Mouse (Mus musculus) gastrocnemius, adult 8-10 months (tissue): ENCODE data around the gene Arhgap27. TPM values are rescaled to one million over a fixed set of nuclear protein-coding genes. Genes with fewer than 3 reads are reported as not detected.
"Not testable (repeated sequence)": the region's sequence is repeated elsewhere in the genome, so short reads cannot be mapped to it uniquely, and the experiment has no call there.

Experiments
- DNase-seq, 2 experiments: peaks; one replicate each; pipeline ENCODE4 v3.0.0; 2022; ENCODE audit warnings: low spot score in 2 of 2
- total RNA-seq, 4 experiments: library from RNA; stranded (reverse); gene quantifications; 2 replicates each; pipeline ENCODE4 v1.2.4; 2022

Arhgap27 gene
- total RNA-seq, 4 experiments from 2014 or later: 2.5 to 4.7 (median 4.4) TPM

GRCm38 (mm10) chr11:103304525-103304924 lies 59.0 kb downstream of the Arhgap27 start:
- DNase-seq: no peak

DNA sequence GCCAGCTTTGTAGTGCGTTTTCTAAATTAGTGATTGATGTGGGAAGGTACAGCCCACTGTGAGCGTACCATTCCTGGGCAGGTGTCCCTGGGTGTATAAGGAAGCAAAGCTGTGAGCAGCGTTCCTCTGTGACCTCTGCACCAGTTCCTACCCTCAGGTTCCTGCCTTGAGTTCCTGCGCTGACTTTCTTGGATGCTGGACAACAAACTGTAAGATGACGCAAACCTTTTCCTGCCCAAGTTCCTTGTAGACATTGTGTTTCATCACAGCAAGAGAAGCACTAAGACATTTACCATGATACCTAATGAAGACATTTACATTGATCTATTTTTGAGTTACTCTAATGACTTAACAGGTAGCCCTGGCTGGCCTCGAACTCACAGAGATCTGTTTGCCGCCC lies 68.7 kb downstream of the Arhgap27 start:
- no peak for DNase-seq

- no peak for DNase-seq
Measured at GRCm38 (mm10) chr11:103294066-103294465, 69.4 kb downstream of the Arhgap27 start.

DNA sequence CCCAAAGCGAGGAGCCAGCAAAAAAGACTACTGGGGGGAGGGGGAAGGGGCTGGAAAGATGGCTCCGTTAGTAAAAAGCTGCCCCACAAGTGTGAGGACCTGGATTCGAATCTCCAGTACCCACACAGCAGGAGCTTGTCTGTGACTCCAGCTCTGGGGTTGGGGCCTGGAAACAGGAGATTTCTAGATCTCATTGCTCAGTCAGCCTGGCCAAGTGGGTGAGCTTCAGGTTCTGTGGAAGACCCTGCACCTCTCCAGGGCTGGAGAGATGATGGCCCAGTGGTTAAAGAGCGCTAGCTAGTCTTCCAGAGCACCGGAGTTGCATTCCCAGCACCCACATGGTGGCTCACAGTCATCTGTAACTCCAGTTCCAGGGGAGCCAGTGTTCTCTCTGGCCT lies 70.6 kb downstream of the Arhgap27 start:
- DNase-seq: no peak

DNA sequence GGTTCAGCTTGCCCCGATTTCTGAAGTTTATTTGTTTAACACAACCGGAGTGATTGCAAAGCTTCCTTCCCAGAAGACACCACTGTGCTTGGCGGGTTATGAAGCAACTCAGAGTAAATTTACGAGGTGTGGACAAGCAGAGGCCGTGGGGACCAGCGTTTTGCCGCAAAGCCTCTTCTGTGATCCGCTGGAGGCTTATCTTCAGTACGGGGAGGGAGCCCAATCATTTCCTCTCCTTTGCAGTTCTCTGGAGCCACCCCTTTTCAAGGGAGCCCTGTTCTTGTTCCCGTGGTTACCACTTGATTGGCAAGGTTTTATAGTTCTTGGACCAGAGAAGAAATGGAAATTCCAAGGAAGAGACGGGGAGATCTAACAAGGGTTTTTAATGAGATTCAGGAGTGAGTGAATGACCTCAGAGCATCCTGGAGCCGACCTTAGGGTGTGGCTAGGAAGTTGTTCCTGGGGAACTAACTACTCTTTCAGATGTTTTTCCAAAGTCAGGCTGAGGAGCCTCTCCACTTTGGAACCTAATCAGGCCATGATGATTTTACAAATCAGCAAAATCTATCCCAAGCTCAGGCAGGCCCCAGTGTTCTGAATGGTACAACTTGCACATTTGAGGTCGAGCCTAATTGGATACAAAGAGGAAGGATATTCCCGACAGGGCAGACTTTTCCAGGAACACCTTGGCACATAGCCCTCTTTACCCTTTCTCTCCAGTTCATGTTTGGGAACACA lies 71.2 kb downstream of the Arhgap27 start:
- peak; percentile 69 to 74 for DNase-seq

DNA sequence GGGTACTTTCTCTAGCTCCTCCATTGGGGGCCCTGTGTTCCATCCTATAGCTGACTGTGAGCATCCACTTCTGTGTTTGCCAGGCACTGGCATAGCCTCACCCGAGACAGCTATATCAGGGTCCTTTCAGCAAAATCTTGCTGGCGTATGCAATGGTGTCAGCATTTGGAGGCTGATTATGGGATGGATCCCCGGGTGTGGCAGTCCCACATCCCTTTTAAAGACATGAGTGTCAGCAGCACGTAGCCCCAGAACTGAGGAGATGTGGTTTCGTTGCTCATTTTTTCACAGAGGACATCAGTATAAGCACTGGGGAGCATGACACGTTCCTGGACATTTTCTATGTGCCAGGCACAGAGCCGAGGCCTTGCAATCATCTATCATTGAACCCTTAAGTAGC lies 72.7 kb downstream of the Arhgap27 start:
- DNase-seq: not testable (repeated sequence)

- DNase-seq: peak in 1 of 2 experiments; percentile 38
Measured at GRCm38 (mm10) chr11:103288291-103288963, 75.1 kb downstream of the Arhgap27 start.

DNA sequence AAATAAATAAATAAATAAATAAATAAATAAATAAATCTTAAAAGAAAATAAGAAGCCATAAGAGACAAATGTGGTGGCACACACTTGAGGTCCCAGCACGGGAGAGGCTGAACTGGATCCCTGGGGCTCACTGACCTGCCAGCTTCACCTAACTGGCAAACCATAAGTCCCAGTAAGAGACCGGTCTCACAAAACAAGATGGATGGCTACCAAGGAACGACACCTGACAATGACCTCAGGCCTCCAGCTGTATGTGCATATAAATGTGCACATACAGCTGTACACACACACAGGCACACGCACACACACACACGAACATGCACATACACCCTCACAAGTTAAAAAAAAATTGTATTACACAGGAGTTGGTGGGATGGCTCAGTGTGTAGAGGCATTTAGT lies 76.6 kb downstream of the Arhgap27 start:
- no peak for DNase-seq

DNA sequence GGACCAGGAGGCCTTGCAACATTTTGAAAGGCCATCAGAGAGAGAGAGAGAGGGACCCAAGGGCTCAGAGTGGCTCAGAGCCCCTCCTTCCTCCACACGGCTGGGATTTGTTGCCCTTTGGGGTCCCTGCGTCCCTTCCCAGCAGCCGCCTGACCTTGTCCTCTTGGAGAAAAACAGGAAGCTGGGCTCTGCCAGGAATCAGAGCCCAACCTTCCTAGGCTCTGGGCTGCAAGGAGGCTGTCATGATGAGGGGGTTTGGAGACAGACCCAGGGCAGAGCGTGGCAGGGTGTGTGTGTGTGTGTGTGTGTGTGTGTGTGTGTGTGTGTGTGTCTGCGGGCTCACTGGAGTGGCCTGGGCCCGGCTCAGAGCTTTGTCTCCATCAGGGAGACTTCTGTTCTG lies 77.5 kb downstream of the Arhgap27 start:
- peak in 1 of 2 experiments; percentile 26 for DNase-seq

DNA sequence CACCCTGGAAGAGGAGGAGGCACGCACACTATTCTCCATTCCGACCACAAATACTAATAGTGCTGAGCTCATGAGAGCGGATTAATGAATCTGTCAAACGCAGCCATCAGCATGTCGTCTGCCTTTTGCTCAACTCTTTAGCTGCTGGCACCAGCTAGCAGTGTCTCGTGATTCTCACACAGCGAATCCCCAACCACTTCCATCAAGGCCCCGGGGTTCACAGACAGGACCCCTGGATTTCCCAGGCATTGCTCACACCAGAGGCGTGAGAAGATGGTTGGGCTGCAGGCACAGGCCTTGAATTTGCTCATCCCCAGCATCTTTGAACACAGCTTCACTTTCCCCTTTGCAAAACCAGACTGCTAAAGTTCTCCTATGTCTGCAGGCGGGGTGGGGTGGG lies 78.2 kb downstream of the Arhgap27 start:
- no peak for DNase-seq

DNA sequence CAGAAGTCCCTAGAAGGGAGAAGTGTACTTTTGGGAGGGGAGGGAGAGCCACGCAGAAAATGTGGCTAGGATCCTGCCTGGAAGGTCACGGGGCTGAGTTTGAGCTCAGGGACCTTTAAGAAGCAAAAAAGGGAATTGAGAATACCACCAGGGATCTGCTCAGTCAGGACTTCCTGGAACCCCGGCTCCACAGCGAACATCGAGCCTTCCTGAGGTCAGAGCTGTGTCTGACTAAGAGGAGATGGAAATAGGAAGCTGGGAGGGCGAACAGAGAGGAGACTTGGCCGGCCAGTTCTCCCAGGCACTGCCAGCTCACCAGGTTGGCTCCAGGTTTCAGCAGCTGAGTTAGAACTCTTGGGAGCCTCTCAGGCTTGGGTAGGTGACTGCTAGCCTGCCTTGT lies 81.7 kb downstream of the Arhgap27 start:
- DNase-seq: peak in 1 of 2 experiments; percentile 17

Other genes with a start within 250 kb of the Arhgap27 start
- gene Hexim1, start 247.5 kb downstream of the Arhgap27 start, total RNA-seq: 10 to 100 TPM; 15.1 to 25.6 (median 18.7) TPM
- gene Hexim2, start 231.3 kb downstream of the Arhgap27 start, total RNA-seq: 1 to 10 TPM; 1.7 to 4.0 (median 2.8) TPM
- gene Fmnl1, start 192.6 kb downstream of the Arhgap27 start, total RNA-seq: 1 to 10 TPM; 2.2 to 3.9 (median 3.5) TPM
- not detected for gene 1700023F06Rik, start 155.1 kb downstream of the Arhgap27 start, total RNA-seq
- gene Spata32, start 145.3 kb downstream of the Arhgap27 start, total RNA-seq: not detected
- 1 to 10 TPM; 3.0 to 4.9 (median 4.2) TPM for gene Map3k14, start 96.2 kb downstream of the Arhgap27 start, total RNA-seq
- gene Plekhm1, start 49.0 kb upstream of the Arhgap27 start, total RNA-seq: 10 to 100 TPM; 14.1 to 16.4 (median 15.1) TPM
- gene Lrrc37a, start 140.9 kb upstream of the Arhgap27 start, total RNA-seq: not detected